Mouse (Mus musculus) adrenal gland, postnatal 4 days (tissue): Measurements from ENCODE around the gene Gm20388. TPM values are rescaled to one million over a fixed set of nuclear protein-coding genes. Genes with fewer than 3 reads are reported as not detected.

Source experiments
- DNase-seq, 2 experiments: peaks; one replicate each; pipeline ENCODE4 v3.0.0; 2021 to 2022; ENCODE audit warnings: low spot score in 2 of 2, mixed read lengths in 2 of 2
- total RNA-seq, 2 experiments: library from RNA; stranded (reverse); gene quantifications; 2 replicates each; pipeline ENCODE4 v1.2.3; 2021

Gm20388 gene
- total RNA-seq, 2 experiments from 2014 or later: 8.8 TPM; not detected in 1

DNA sequence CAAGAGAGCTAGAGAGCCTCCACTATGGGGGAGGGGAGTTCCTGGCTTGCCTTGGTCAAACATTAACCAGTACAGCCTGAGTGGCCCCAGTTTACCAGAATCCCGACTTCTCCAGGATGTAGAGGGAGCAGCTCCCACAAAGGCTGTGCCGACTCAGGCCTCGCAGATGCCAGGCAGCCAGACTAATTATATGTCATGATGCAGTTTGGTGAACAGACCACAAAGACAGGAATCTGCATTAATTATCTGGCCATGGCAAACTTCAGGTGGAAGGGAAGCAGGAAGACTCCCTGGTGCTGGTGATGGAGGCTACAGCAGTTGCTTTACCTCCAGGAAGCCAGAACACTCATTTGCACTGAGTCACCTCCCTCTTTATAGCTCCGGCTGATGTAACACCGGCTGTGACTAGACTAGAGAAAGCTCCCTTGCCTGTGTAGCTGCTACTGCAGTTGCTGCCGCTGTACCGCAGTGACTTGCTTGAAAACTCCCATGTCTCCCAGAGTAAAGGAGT is 1987.3 kb downstream of the Gm20388 start:
- DNase-seq: no peak

DNA sequence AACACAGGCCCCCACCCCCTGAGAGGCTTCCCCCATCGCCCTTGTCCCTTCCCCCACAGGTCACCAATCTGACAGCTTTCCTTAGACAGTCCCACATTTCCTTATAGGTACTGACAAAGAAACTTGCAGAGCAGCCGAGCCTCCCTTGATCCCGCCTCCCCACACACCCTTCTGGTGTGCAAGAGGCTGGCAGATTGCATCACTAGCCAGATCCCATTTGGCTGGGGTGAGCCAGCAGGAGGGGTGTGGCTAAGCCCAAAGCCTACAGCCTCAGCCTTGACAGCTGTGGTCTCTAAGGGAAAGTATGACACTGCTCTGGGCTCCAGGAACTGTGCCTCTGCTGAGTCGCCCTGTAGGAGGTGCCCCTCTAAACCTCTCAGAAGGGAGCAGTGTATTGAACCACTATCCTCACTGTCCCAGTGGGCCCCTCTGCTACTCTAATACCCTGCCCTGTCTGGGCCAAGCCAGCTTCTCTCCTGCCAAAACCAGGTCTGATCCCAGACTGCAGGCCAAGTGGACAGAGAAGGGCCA is 1987.8 kb downstream of the Gm20388 start:
- DNase-seq: peak; percentile 35 to 47

DNA sequence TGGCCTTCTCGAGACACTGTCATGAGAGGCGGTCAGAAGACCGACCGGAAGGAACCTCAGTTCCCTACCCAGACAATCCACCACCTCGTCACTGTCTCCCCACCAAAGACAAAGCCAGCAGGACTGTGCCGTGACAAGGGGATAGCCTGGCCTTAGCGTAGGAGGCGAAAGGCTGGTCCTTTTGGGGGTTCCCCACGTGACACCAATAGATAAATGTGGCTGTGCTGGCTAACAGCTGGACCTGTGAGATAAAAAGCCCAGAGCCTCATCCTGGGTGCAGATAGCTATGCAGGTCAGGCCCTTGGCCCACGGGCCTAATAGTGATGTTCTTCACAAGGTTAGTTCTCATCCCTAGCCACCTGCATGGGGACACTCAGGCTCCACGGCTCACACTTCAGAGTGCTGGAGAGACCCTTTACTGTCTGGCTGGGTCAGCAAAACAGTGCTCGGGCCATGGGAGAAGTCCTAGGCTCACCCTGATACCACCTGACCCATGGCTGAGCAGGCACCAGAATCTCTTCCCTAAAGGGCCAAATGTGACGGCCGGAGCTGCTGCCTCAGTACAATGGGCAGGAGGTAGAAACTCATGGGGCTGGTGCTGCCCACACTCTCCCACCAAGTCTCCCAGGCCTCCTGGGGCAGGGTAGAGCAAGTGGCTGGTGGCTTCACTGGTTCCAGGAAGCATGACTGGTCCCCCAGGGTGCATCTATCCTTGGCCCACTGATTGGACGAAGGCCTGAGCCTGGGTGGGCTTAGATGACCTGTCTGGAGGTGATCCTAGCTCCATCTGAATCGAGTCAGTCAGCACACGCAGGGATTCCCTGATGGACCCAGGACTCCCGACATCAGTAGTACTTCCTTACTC is 1988.8 kb downstream of the Gm20388 start:
- no peak for DNase-seq

DNA sequence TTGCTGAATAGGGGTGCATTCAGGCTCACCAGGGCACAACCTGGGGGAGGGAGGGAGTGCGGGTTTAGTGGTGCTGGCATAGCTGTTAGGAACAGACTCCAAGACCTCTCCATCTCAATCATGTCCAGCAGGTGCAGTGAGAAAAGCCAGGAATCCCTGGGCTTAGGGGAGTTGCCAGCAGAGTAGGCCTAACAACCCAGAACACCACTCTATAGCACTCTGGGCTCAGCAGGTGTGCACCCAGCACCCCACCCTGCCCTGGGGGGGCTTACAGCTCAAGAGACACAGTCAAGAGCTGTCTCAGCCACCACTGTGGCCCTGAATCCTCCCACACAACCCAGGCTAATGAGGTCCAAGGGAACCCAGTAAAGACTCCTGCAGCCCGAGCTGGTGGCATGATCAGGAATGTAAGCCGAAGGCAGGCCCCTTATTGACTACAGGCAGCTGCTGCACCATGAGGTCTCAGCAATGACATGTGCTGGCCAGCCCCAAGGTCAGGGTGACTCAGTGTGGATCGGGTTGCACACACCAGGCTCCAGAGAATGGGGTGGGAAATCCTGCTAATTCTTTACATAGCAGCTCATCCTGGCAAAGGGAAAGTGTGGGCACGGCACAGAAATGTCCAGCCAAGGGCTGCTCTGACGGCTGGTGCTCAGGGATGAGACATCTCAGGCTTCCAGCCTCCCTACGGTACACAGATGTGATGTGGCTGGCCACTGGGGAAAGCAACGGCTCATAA is 1991.0 kb downstream of the Gm20388 start:
- DNase-seq: peak in 1 of 2 experiments; percentile 41

DNA sequence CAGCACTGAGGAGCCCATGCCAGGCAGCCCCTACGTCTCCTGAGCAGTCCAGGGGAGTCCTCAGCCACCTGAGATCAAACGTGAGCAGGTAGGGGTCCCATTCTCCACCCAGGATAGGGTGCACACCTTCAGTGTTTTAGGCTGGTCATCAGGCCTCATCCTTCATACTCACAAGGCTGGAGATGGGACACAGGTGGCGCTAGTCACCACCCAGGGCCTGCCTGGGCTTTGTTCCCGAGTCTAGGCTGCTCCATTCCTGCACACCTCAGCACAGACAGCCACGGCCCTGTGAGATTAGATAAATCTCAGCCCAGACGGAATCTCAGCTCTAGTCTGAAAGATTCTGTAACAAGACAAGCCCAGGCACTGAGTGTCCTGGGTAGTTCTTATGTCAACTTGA is 1993.3 kb downstream of the Gm20388 start:
- DNase-seq: no peak

DNA sequence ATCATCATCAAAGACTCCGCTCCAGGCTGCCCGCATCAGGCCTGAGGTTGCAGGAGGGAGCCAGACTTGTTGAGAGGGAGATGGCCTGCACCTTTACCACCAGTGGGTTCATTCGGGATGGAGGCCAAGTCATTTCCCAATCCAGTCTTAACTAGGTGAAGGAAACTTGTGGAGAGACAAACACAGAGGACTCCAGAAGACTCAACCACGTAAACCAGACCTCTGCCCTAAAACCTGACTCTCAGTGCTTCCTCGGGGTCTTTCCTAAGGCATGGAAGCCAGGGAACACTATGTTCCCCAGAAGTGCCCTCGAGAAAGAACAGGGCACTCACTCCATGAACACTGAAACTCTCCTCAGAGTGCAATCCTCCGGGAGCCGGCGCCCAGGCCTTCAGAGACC is 1994.4 kb downstream of the Gm20388 start:
- no peak for DNase-seq

DNA sequence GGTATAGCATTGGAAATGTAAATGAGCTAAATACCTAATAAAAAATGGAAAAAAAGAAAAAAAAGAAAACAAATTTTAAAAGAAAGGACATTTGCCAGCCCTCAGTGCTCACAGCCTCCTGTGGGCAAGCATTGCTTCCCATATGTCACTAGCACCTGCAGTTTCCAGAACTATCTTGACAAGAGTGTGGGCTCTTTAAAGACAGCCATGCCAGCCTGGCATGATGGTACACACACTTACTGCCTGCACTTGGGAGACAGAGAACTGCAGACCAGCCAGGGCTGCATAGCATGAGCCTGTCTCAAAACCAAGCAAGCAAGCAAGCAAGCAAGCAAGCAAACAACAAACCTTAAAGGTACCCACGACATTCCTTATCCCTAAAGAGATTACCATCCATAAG is 1994.8 kb downstream of the Gm20388 start:
- DNase-seq: no peak

DNA sequence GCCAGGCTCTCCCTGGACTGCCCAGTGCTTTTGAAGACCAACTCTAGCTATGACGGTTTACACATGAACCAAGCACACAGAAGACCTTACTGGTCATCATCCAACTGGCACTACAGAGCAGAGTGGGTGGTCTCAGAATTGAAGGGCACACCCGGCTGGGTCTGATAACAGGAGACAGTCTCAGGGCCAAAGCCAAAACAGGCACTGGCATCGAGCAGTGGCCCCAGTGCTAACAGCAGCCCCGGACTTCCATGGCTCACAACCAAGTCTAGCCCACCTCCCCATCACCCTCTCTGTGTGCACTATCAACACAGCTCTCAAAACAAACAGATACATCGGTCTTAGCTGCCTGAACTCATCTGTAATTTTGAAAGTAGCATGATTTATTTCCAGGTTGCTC is 1995.2 kb downstream of the Gm20388 start:
- DNase-seq: no peak

DNA sequence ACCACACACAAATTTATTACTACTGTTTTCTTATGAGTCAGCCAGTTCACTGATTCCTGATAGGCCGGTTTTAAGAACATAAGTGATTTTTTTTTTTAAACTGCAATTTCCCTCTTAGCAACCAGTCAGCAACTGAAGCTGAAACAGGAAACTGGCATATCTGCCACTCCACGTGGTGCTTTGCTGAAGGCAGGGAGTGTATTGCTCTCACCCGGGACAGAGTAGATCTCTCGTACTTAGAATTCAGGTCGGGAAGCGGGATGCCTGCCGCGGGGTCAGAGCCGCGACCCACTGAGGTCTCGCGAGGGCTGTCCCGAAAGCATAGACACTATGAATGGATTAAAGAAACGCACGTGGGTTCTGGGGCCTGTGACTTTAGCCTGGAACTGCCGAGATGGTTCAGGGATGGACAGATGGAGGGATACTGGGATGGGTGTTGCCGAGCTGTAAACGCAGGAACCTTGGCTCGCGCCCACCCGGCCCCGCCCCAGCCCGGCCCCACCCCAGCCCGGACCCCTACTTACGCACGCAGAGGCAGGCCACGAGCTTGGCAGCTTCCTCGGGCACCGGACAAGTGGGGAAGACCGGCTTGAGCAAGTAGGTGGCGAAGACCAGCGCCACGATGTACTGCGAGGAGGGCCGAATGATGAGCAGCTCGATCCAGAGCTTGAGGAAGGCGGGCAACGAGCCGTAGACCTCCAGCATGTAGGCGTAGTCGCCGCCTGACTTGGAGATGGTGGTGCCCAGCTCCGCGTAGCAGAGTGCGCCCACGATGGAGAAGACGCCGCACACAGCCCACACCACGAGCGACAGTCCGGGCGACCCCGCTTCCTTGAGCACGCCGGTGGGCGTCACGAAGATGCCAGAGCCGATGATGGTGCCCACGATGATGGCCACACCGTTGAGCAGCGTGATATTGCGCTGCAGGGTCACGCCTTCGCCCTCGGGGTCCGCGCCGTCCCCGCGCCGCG is 1996.2 kb downstream of the Gm20388 start:
- DNase-seq: no peak

DNA sequence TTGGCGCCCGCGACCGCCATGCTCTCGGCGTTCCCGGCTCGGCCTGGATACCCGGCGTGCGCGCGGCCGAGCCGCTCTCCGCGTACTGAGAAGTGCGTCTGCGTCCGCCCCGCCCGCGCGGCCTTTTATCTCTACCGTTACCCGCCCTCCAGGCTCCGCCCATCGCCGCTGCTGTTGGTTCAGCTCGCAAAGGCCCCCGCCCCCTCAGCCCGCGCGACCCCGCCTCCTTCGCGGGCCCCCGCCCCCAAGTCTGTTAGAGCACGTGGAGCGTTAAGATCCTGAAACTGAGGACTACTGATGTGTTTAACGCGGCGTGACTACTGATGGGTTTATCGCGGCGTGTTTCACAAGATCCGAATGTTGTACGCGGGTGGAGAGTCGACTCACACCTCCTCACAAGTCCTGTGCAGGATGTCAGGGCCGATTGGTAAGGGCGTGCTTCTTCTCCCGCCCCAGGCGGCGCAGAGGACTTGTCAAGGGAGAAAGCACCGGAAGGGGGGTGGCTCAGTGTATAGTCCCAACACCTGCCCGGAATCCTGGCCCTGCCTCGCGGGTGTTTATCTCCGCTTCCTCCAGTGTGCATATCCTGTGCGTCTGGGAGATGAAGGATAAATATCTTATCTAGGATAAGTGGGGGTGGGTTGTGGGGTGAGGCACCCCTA is 1997.1 kb downstream of the Gm20388 start, which contains the start of gene Slc7a5:
Gene Slc7a5 (minus strand): TSS at position 108 of the 662 bp plus-strand sequence.
- DNase-seq: peak; percentile 94 to 95

DNA sequence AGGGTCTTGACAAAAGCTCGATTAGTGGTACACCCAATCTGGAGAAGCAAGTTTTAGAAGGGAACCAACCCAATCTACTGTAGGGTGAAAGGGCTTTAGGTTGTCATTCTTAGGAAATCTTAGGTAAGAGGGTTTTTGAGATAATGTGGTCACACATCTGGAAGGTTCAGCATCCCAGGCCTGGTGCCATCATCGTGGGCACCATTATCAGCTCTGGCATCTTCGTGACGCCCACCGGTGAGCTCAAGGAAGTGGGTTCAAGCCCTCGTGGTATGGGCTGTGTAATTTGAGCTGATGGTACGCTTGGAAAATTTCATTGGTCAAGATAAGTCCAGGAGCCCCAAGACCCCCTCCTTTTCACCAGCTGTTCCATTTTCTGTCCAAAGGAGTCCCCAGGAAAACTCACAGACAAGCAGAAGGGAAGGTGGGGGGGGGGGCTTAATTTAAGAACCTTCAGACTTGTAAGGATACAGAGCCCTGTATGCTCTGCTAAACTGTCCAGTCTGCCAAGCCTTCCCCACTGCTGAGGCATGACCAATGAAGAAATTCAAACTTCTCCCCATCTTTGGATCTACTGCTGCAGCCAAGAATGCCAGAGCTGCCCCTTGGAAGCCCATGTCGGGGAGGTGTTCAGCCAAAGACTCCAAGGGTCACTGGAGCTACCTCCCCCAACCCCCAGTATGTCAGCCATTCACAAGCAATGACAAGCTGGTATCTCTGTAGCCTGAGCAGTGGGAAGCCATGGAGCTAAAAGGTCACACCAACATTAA is 1997.9 kb downstream of the Gm20388 start:
- DNase-seq: no peak

DNA sequence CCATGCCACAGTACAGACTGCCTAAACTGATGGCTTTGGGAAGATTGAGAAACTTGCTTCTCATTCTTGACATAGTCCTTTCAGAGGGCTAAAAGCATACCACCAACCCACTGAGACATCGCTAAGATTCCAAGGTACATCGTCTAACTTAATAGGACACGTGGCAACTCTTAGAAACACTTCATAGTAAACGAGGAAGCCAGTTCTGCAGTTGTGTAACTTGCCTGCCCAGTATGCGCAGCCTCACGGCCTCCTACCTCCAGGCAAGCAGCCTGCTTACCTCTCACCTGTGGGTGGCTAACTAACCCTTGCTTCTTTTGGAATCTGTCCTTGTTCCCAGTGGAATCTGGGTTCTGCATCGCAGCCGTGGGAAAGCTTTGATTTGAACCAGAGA is 1998.5 kb downstream of the Gm20388 start:
- DNase-seq: no peak

DNA sequence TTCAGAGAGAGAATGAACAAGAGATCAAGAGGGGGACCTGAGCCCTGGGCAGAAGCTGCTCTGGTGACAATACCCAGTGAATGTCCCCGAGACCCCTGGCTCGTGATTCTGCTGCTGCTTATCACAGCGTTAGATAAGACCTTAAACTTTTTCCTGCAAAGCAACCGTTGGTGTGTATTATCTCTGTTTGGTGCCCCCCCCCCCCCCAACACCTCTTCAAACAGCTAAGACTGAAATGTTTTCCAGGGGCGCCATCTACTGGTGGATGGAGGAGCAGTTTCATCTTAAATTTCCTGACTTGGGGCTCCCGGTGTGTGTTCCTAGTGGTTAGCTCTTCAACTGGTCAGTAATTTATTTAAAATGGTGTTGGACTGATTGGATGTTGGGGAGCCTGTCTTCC is 1999.0 kb downstream of the Gm20388 start:
- peak in 1 of 2 experiments; percentile 66 for DNase-seq

DNA sequence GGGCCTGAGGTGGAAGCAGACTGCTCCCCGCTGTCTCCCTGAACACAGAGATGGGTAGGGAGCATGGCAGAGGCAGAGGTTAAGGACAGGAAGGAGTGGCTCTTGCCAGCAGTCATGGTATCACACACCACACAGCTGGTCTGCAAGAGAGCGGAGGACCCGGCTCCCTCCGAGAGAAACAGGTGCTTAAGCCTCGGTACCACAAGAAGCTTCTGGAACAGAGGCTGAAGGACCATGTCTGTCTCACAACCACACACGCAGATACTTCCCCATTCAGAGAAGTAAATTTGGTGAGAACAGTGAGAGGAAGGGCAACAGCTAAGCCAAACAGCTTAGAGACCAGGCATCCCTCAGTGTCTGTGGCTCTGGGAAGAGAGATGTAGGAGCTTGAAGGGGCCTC is 2000.8 kb downstream of the Gm20388 start:
- no peak for DNase-seq

DNA sequence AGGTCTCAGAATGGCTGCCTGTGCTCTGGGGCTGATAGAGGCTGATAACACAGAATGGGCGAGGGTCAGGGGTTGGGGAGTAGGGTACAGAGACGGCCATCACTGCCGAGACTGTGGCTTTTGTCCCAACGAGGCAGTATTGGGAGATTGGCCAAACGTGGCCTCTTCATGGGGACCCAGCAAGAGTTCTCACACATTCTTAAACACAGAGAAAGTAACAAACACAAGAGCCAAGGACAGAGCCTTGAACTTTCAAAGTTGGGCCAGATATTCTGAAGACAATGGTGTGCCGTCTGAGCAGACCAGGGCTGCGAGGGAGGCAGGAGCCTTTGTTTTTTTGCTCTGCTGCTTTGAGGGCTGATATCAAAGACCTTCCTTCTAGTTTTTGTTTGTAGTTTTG is 2001.3 kb downstream of the Gm20388 start:
- DNase-seq: no peak

DNA sequence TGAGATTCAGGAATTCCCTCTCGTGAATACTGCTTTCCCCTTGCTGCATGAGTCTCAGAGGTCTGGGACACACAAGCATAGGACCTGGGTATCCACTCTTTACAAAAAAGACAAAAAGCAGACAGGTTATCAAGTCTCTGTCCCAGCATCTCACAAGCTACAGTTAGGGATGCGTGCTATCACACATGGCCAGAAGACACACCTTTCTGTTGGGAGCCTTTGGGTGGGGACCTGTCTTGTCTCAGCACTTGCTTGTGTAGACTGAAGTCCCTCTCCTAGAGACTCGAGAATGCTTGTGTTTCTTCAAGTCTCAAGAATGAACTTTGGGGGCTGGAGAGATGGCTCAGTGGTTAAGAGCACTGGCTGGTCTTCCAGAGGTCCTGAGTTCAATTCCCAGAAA is 2002.2 kb downstream of the Gm20388 start:
- no peak for DNase-seq

DNA sequence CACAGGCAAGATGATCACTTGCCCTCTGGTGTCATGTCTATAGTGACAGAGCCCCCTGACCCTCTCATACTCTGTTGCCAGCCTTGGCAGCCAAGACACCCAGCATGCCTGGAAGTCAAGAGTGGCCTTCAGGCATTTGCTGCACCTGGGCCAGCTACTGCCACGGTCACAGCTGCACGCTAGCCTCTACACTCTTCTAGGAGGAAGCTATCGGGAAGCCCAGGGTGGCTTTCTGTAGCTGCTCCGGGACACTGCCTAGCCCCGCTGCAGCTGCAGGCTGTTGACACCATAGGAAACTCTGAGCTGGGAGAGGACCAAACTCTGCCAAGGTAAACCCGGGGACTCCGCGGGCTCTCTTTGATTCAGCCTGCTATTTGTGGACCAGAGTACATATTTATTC is 2002.7 kb downstream of the Gm20388 start:
- no peak for DNase-seq

DNA sequence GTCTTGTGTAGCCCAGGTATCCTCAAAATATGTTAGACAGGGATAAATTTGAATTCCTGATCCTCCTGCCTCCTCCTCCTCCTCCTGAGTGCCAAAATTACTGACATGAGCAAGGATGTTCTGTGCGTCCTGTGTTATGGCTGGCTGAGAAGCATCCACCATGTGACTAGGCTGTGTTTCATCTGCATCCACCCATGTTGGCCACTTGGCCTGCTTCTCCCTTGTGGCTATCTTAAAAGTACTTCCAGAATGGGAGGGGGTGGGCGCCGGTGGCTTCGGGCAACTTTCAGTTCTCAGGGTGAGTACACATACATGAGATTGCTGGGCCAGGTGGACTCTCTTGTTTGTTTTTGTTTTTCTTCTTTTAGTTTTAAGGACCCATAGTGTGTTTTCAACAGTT is 2008.5 kb downstream of the Gm20388 start:
- no peak for DNase-seq

DNA sequence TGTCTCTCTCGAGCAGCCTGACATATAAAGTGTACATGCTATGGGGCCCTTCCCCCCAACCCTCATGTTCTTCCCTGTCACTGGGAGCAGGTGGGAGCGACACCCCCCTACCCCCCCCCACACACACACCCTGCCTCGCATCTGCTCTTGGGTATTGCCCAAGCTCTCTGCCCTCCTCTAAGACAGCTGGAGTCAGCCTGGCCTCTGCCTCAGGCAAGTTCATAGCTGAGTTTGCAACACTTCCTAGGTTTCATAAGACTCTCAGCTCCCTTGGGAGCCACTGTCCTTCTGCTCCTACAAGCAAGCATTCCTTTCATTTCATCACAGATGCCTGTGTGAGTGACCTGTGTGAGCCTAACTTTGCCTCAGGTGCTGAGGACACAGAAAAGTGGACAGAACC is 2009.1 kb downstream of the Gm20388 start:
- no peak for DNase-seq
